Mouse (Mus musculus): ENCODE results near the gene Prorsd1. TPM values are rescaled to one million over a fixed set of nuclear protein-coding genes. Genes with fewer than 3 reads are reported as not detected.

Gene Prorsd1
- polyA plus RNA-seq, 2 experiments = 15.8 to 32.9 TPM

- peaks cover 32% of the 10 kb centered on the region for H3K36me3 ChIP-seq (ENCODE audit: control insufficient read depth, insufficient read depth, low read length)
These were observed 5.4 kb downstream of the Prorsd1 start for GRCm38 (mm10) chr11:29509421-29509820.

DNA sequence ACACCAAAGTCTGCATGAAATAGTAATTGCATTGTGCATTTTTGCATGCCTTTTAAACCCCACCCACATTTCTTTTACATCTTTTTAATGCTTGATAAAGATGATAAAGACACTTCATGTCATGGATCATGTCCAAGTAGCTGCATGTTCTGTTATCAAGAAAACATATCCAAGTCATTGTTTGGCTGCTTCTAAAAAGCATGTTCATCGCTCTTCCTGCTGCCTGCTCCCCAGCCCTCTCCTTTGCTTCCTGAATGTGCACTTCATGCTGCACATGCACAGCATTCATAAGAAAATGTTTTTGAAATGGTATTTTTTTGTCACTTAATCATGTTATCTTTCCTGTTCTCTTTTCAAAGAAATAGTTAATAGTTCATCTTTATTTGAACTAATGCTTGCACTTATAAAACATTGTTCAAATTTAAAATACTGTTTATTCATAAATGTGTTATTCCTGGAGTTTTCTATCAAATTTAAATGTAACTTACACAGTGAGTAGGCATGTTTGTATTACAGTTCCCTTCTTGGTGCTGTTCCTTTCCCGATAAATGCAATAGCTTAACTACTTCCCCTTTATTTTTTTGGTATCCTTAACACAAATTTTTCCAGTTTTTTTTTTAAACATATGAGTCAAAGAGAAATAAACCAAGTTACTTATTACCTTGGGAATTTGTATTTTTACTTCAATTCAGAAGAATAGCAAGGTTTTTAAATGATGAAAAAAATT, 9.8 kb downstream of the Prorsd1 start:
- Histone ChIP-seq H3K4me1 (ENCODE audit: control insufficient read depth, insufficient read depth, low read length) (no peaks in the 10 kb centered on the region), H3K4me3 (replicated peaks; ENCODE audit: low read length) (no peak overlapping the region), H3K4me2 (replicated peaks; ENCODE audit: low read depth, low read length, severe bottlenecking) (no peak overlapping the region), H3K9me3 (ENCODE audit: control insufficient read depth, low read length) (no peaks in the 10 kb centered on the region), H3K27ac (replicated peaks; ENCODE audit: low read depth, low read length) (no peak overlapping the region), H3K27me3 (ENCODE audit: control insufficient read depth, insufficient read depth, low read length) (no peaks in the 10 kb centered on the region), H3K36me3 (ENCODE audit: control insufficient read depth, insufficient read depth, low read length) (peaks cover 36% of the 10 kb centered on the region), H3K9ac (ENCODE audit: low read depth, low read length, severe bottlenecking) (no peak overlapping the region)
- WGBS = 92% methylated on average over 2 of the region's 2 CpGs
- DNase-seq (ENCODE audit: low spot score) (no peak), ATAC-seq (ENCODE audit: low FRiP score, low read depth) (no peak)
- TF ChIP-seq POLR2A (IDR thresholded peaks at IDR 0.05; ENCODE audit: borderline replicate concordance, extremely low read depth, insufficient read depth, insufficient read length) = no peak

More at GRCm38 (mm10) chr11:29509421-29509820, 5.4 kb downstream of the Prorsd1 start:
- Histone ChIP-seq H3K4me3 (replicated peaks; ENCODE audit: low read length) (no peak overlapping the region), H3K27me3 (ENCODE audit: control insufficient read depth, insufficient read depth, low read length) (no peaks in the 10 kb centered on the region), H3K9me3 (ENCODE audit: control insufficient read depth, low read length) (no peaks in the 10 kb centered on the region), H3K27ac (replicated peaks; ENCODE audit: low read depth, low read length) (no peak overlapping the region), H3K4me1 (ENCODE audit: control insufficient read depth, insufficient read depth, low read length) (peaks cover 4% of the 10 kb centered on the region; the same call in 1 of the 2 replicates), H3K9ac (ENCODE audit: low read depth, low read length, severe bottlenecking) (no peak overlapping the region), H3K4me2 (replicated peaks; ENCODE audit: low read depth, low read length, severe bottlenecking) (no peak overlapping the region)
- ATAC-seq (ENCODE audit: low FRiP score, low read depth) (no peak), DNase-seq (ENCODE audit: low spot score) (no peak)
- 100% methylated on average over 1 of the region's 1 CpGs for WGBS
- no peak for TF ChIP-seq POLR2A (IDR thresholded peaks at IDR 0.05; ENCODE audit: borderline replicate concordance, extremely low read depth, insufficient read depth, insufficient read length)

- no peak overlapping the region for H3K4me2 ChIP-seq (replicated peaks; ENCODE audit: low read depth, low read length, severe bottlenecking)
- H3K9me3 ChIP-seq (ENCODE audit: control insufficient read depth, low read length) = no peaks in the 10 kb centered on the region
- no peak overlapping the region for H3K9ac ChIP-seq (ENCODE audit: low read depth, low read length, severe bottlenecking)
- DNase-seq (ENCODE audit: low spot score) (no peak), ATAC-seq (ENCODE audit: low FRiP score, low read depth) (no peak)
- H3K4me3 ChIP-seq (replicated peaks; ENCODE audit: low read length) = no peak overlapping the region
- no peak overlapping the region for H3K27ac ChIP-seq (replicated peaks; ENCODE audit: low read depth, low read length)
- 94% methylated on average over 10 of the region's 10 CpGs for WGBS
- no peak for TF ChIP-seq POLR2A (IDR thresholded peaks at IDR 0.05; ENCODE audit: borderline replicate concordance, extremely low read depth, insufficient read depth, insufficient read length)
- no peaks in the 10 kb centered on the region for H3K4me1 ChIP-seq (ENCODE audit: control insufficient read depth, insufficient read depth, low read length)
- H3K36me3 ChIP-seq (ENCODE audit: control insufficient read depth, insufficient read depth, low read length) = peaks cover 41% of the 10 kb centered on the region
- H3K27me3 ChIP-seq (ENCODE audit: control insufficient read depth, insufficient read depth, low read length) = no peaks in the 10 kb centered on the region
These were observed 10.6 kb downstream of the Prorsd1 start for GRCm38 (mm10) chr11:29503948-29504893.

- H3K27me3 ChIP-seq (ENCODE audit: control insufficient read depth, insufficient read depth, low read length) = no peaks in the 10 kb centered on the region
- no peak overlapping the region for H3K4me3 ChIP-seq (replicated peaks; ENCODE audit: low read length)
- no peaks in the 10 kb centered on the region for H3K9me3 ChIP-seq (ENCODE audit: control insufficient read depth, low read length)
- WGBS = 68% methylated on average over 3 of the region's 3 CpGs
- no peak overlapping the region for H3K4me2 ChIP-seq (replicated peaks; ENCODE audit: low read depth, low read length, severe bottlenecking)
- peaks cover 33% of the 10 kb centered on the region for H3K36me3 ChIP-seq (ENCODE audit: control insufficient read depth, insufficient read depth, low read length)
- H3K4me1 ChIP-seq (ENCODE audit: control insufficient read depth, insufficient read depth, low read length) = no peaks in the 10 kb centered on the region
- no peak for TF ChIP-seq POLR2A (IDR thresholded peaks at IDR 0.05; ENCODE audit: borderline replicate concordance, extremely low read depth, insufficient read depth, insufficient read length)
- ATAC-seq (ENCODE audit: low FRiP score, low read depth) = no peak
- H3K9ac ChIP-seq (ENCODE audit: low read depth, low read length, severe bottlenecking) = no peak overlapping the region
- H3K27ac ChIP-seq (replicated peaks; ENCODE audit: low read depth, low read length) = no peak overlapping the region
- no peak for DNase-seq (ENCODE audit: low spot score)
These were observed 17.9 kb downstream of the Prorsd1 start for GRCm38 (mm10) chr11:29496962-29497361.

- ATAC-seq (ENCODE audit: low FRiP score, low read depth) (no peak), DNase-seq (ENCODE audit: low spot score) (no peak)
- H3K27me3 ChIP-seq (ENCODE audit: control insufficient read depth, insufficient read depth, low read length) = no peaks in the 10 kb centered on the region
- H3K27ac ChIP-seq (replicated peaks; ENCODE audit: low read depth, low read length) = no peak overlapping the region
- H3K9ac ChIP-seq (ENCODE audit: low read depth, low read length, severe bottlenecking) = no peak overlapping the region
- H3K4me3 ChIP-seq (replicated peaks; ENCODE audit: low read length) = no peak overlapping the region
- TF ChIP-seq POLR2A (IDR thresholded peaks at IDR 0.05; ENCODE audit: borderline replicate concordance, extremely low read depth, insufficient read depth, insufficient read length) = no peak
- 100% methylated on average over 1 of the region's 1 CpGs for WGBS
- H3K4me1 ChIP-seq (ENCODE audit: control insufficient read depth, insufficient read depth, low read length) = no peaks in the 10 kb centered on the region
- no peak overlapping the region for H3K4me2 ChIP-seq (replicated peaks; ENCODE audit: low read depth, low read length, severe bottlenecking)
- peaks cover 28% of the 10 kb centered on the region for H3K36me3 ChIP-seq (ENCODE audit: control insufficient read depth, insufficient read depth, low read length)
- H3K9me3 ChIP-seq (ENCODE audit: control insufficient read depth, low read length) = no peaks in the 10 kb centered on the region
These were observed 21.7 kb downstream of the Prorsd1 start for GRCm38 (mm10) chr11:29493135-29493534.
